Mouse (Mus musculus) effector memory CD4-positive, alpha-beta T cell, adult 7 months (primary cell): Measurements from ENCODE around the gene Traf2. TPM values are rescaled to one million over a fixed set of nuclear protein-coding genes. Genes with fewer than 3 reads are reported as not detected.

Experiments
- polyA plus RNA-seq: library from polyadenylated mRNA; unstranded; fragments of 100-300 nt; shearing (Covaris generic); gene quantifications from one replicate; pipeline ENCODE4 v1.2.1, GENCODE M21; 2017

Traf2 gene
- polyA plus RNA-seq = 81.5 TPM

DNA sequence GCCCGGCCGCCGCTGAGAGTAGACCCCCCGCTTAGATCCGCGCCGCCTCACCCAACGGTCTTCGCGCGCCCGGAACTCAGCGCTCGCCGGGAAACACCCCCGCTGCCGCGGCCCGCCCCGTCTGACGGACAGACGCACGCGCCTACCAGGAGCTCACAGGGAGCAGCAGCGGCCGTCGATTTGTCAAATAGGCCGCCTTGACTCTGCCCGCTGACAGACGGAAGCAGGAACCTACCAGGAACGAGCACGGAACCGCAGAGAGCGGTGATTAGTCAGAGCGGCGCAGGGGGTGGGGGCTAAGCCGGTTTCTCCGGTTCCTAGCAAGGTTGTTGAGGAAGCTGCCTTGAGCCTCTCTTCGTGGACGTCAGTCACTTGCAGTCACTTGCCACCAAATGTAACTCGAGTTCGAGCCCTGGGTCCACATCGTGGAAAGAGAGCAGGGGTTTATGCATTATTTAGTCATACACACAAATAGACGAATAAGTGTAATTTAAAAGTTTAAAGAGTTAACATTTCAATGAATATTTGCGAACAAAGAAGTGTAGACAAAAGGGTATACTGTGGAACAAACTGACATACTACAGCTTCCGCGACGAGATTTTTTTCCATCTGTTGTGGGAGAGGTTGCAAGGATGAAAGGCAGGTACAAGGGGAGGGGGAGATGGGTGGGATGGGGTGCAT, at the start of gene Traf2:
Gene Traf2, minus strand, starts transcription at position 130 of the 681 bp plus-strand sequence.

DNA sequence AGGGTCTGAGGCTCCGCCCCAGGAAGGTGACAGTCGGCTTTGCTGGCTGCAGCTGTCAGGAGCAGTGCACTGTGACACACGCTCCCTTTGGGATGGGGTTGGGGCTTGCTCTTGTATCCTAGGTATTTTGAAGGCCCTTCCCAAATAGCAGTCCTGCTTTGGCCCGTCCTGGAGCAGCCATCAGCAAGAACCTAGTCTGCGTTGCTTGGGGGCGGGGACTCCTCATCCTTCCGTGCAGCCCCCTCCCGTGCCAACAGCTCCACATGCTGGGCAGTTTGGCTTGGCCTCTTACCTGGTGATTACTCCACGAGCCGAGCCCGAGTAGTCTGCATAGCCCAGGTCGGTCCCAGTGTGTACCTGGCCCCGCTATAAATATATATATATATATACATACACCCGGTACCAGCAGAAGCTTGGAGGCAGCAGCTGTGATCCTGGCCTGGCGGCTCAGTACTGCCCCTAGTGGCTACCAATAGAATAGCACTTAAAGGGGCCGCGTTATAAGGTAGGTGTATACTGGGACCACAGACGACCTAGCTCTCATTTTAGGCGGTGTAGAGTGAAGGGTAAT, 34.6 kb upstream of the Traf2 start, which contains the start of gene Ajm1:
Gene Ajm1, minus strand, starts transcription at position 464 of the 571 bp plus-strand sequence.

DNA sequence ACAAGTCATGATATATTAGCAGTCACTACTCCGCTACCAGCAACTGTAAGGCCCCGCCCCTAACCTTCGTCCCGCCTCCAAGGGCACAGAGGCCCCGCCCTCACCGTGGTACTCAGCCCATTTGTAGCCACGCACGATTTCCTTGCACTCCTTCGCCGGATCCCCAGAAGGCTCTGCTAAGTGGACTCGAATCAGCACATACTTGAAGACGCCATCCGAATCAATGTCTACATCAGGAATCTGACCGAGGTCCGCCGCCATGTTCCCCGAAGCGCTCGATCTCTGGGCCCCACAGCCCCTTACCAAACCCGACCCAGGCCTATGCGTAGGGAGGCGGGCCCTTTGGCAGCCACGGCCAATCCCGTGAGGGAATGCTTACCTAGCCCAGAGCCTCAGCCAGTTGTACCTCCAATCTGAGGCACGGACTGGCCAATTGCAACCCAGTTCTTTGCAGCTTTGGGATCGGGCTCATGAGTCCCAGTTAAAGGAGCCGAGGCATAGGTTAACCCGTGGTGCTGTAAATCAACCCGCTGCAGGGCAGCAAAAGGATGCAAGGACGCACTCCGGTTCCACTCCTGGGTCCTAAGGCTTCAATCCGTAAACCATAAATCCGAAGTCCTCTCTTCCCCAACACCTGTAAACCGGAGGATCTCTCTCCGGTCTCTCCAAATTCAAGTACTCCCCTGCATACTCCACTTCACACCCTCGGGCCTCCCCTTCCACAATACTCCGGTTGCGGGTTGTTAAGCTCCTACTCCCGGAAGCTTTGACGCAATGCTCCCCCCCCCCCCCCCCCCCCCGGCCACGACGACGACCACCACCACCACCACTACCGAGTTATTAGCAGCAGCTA, 28.1 kb upstream of the Traf2 start, which contains the start of the genes Mamdc4 and Phpt1:
Gene Mamdc4, minus strand, starts transcription at position 267 of the 853 bp plus-strand sequence.
Gene Phpt1, minus strand, starts transcription at position 646 of the 853 bp plus-strand sequence.

DNA sequence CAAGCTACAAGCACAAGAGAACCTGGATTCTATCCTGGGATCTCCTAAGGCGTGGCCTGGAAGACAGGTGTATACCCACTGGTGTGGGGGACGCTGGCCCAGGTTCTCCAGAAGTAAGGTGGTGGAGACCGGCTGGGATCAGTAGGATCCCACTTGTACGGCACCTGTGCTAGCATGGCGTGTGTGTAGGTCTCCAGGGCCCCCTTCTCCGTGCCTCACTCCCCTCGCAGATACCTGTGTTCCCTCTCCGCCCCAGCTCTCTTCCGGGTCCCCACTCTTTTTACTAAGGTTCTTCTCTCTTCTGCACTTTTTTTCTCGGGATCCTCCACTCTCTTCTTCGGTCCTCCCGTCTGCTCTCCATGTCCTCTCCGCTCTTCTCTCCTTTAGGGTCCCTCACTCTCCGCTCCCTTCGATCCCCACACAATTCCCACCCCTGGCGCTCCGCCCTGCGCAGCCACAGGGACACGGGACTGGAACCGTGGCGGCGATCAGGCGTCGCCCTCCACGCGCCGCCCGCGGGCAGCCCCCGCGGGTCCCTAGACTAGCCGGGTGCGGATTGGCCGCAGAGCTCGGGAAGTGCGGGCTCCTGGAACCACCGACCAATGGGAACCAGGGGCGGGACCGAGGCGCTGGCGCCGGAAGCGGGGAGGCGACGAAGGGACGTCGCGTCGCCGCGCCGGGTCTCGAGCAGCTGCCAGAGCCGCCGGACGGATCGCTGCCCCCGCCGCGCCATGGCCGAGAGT, 10.7 kb upstream of the Traf2 start, which contains the start of gene Edf1:
Gene Edf1, plus strand, starts transcription at position 627 of the 743 bp plus-strand sequence.

DNA sequence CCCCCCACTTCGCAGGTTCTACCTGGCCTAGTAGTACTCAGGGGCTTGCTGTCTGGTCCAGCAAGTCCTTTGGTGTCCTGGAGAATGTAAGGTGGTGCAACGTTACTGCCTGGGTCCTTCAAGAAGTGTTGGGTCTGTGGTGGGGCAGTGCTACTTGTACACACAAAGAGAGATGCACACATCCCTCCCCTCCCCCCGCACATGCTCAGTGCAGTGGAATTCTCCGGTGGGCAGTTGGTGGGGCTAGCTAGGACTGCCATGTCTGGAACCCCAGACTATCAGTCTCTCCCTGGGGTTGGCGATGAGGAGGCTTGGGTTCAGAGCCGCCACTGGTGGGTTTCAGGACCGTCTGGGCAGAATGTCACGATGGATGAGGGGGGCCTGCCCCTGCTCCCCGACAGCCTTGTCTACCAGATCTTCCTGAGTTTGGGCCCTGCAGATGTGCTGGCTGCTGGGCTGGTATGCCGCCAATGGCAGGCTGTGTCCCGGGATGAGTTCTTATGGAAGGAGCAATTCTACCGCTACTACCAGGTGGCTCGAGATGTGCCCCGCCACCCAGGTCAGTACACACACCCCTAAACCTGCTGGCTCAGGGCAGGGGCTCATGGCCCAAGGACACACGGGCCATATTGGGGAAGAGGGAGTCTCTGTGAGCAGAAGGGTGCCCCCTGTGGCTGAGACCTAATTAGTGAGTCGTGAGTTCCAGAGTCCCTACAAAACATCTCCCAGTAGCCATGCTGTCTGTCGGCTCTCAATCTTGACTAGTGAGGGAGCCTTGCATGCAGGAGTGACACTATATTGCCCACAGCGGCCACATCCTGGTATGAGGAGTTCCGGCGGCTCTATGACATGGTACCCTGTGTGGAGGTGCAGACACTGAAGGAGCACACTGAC, 44.9 kb downstream of the Traf2 start, which contains the start of gene C8g:
Gene C8g, minus strand, starts transcription at position 127 of the 894 bp plus-strand sequence.

DNA sequence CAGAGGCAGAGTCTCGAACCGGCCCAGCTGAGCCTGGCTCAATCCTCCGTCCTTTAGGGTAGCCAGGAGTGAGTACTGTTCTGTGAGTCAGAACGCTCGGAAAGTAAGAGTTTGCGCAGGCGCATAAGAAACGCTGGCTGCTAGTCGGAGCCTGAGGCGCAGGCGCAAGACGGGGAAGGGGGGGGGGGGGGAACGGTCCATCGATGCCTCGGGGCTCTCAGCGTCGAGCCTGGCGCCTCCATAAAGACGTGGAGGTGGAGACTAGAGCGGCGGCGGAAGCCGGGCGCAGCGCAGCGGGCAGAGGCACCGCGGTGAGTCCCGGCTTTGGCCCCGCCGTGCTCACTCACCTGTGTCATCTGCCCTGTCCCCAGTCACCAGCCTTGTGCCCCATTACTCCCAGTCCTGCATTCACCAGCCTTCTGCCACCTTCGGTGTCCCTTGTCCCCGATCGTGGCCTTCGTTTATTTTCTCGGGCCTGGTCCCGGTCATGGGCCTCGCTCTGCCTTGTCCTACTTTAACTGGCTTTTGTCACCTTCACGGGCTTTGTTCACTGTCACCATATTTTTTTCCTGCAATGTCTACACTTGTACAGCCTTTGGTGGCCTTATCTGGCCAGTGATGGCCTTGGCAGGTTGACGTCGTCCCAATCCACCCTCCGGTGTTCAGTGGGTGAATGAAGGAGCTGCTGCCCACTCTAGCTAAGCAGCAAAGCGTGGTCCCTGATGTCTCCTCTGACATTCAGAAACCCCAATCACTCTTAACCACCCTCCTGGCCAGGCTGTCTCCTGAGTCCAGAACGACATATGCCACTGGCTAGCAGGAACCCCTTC, 45.9 kb downstream of the Traf2 start, which contains the start of gene Fbxw5:
Gene Fbxw5, plus strand, starts transcription at position 175 of the 830 bp plus-strand sequence.

DNA sequence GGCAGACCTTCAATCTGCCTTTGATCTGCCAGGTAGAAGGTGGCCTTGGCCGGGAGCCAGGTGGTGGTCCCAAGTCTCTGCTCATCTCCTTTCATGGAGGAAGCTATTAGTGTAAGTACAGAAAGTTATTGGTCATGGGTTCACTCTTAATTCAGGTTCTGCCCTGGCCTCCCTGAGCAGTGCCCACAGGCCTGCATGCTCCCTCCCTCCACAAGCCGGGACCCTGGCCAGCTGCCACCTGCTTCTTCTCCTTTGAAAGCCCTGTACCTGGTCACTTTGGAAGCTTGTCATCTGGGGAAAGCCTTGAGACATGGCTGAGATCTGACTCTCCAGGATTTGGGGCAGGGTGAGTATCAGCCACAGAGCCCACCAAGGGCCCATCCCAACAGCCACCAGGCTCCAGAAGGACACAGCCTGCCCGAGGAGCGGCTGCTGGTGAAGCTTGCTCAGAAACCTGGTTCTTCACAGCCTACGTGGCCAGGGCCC, 53.2 kb downstream of the Traf2 start, which contains the start of gene Lcn12:
Gene Lcn12, minus strand, starts transcription at position 436 of the 486 bp plus-strand sequence.

DNA sequence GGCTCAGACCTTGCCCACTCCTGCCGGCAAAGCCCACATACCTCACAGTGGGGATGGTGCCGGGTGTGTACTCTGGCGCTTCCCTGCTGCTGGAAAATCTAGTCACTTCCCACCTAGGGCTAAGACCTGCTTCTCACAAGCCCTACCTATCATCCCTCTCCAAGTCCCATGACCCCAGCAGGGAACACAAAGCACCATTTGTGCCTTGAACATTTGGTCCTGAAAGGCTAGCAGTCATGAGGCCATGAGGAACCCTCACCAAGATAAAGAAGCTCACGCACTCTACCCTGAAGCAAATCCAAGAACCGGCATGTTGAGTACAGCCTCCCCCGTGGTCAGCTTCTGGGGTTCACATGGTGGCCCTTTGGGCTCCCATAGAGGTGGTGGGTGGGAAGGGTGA, 76.8 kb downstream of the Traf2 start, which contains the start of gene Ptgds:
Gene Ptgds, minus strand, starts transcription at position 78 of the 400 bp plus-strand sequence.

Other genes with a start within 250 kb of the Traf2 start
- not detected for gene Grin1, start 227.8 kb downstream of the Traf2 start, polyA plus RNA-seq
- gene Man1b1, start 214.6 kb downstream of the Traf2 start, polyA plus RNA-seq = 25.5 TPM
- gene Dpp7, start 190.6 kb downstream of the Traf2 start, polyA plus RNA-seq = 12.7 TPM
- 23.4 TPM for gene Uap1l1, start 181.3 kb downstream of the Traf2 start, polyA plus RNA-seq
- not detected for gene Sapcd2, start 174.6 kb downstream of the Traf2 start, polyA plus RNA-seq
- not detected for gene Entpd2, start 151.1 kb downstream of the Traf2 start, polyA plus RNA-seq
- gene Npdc1, start 147.6 kb downstream of the Traf2 start, polyA plus RNA-seq = 2.1 TPM
- 0.26 TPM for gene Fut7, start 123.7 kb downstream of the Traf2 start, polyA plus RNA-seq
- gene Abca2, start 118.2 kb downstream of the Traf2 start, polyA plus RNA-seq = 51.3 TPM
- 1.0 TPM for gene Clic3, start 90.1 kb downstream of the Traf2 start, polyA plus RNA-seq
- 50.2 TPM for gene Paxx, start 85.8 kb downstream of the Traf2 start, polyA plus RNA-seq
- gene Ptgds, start 76.9 kb downstream of the Traf2 start, polyA plus RNA-seq = not detected
- not detected for gene Lcn12, start 53.0 kb downstream of the Traf2 start, polyA plus RNA-seq
- gene Fbxw5, start 46.2 kb downstream of the Traf2 start, polyA plus RNA-seq = 71.7 TPM
- gene C8g, start 45.2 kb downstream of the Traf2 start, polyA plus RNA-seq = 4.6 TPM
- 237 TPM for gene Edf1, start 10.9 kb upstream of the Traf2 start, polyA plus RNA-seq
- gene Mamdc4, start 27.9 kb upstream of the Traf2 start, polyA plus RNA-seq = 1.4 TPM
- 49.8 TPM for gene Phpt1, start 28.3 kb upstream of the Traf2 start, polyA plus RNA-seq
- gene Ajm1, start 34.8 kb upstream of the Traf2 start, polyA plus RNA-seq = 1.1 TPM
- 33.1 TPM for gene Rabl6, start 61.6 kb upstream of the Traf2 start, polyA plus RNA-seq
- 0.22 TPM for gene Ccdc183, start 70.7 kb upstream of the Traf2 start, polyA plus RNA-seq
- 4.9 TPM for gene Tmem141, start 75.1 kb upstream of the Traf2 start, polyA plus RNA-seq
- not detected for gene Fcna, start 81.1 kb upstream of the Traf2 start, polyA plus RNA-seq
- gene Lcn8, start 106.2 kb upstream of the Traf2 start, polyA plus RNA-seq = not detected
- gene Lcn5, start 111.0 kb upstream of the Traf2 start, polyA plus RNA-seq = not detected
- gene Lcn6, start 129.8 kb upstream of the Traf2 start, polyA plus RNA-seq = not detected
- 0.46 TPM for gene Lcn10, start 135.8 kb upstream of the Traf2 start, polyA plus RNA-seq
- gene Obp2a, start 153.1 kb upstream of the Traf2 start, polyA plus RNA-seq = not detected
- gene Bmyc, start 159.8 kb upstream of the Traf2 start, polyA plus RNA-seq = 23.6 TPM
- gene Obp2b, start 190.1 kb upstream of the Traf2 start, polyA plus RNA-seq = not detected
- gene Lcn3, start 218.6 kb upstream of the Traf2 start, polyA plus RNA-seq = not detected
- gene Lcn11, start 230.1 kb upstream of the Traf2 start, polyA plus RNA-seq = not detected
- not detected for gene Gm13539, start 235.3 kb upstream of the Traf2 start, polyA plus RNA-seq